Mouse (Mus musculus): ENCODE data around the gene Mfng.
A peak's percentile ranks its signal among the peaks of the same experiment; 100 is the strongest.

Gene Mfng

DNA sequence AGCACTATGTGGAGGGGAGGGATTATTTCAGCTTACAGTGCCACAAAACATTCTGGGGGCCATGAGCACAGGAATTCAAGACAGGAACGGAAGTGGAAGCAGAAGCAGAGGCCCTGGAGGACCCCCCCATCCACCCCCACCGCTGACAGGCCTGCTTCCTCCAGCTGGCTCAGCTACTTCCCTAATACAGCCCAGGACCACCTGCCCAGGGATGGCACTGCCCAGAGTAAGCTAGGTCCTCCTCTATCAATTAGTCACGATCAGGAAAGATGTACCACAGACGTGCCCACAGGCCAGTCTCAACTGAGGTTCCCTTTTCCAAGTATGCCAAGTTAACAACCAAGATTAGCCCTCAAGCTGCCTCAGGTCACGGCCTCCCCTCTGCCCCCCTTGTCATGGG lies 19.1 kb downstream of the Mfng start:
- no peak for DNase-seq

DNA sequence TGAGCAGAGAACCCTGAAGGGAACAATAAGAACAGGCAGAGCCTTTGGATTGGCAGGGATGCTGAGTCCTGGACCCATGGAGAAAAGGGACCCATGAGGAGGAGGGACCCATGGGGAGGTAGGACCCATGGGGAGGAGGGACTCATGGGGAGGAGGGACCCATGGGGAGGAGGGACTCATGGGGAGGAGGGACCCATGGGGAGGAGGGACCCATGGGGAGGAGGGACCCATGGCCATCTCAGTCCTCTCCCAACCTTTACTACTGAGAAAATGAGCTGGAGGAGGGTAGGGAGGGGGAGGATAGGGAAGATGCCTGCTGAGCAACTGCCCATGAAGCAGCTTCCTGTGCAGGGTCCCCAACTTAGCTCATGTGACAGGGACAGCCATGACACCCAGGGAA lies 20.3 kb downstream of the Mfng start:
- no peak for DNase-seq

DNA sequence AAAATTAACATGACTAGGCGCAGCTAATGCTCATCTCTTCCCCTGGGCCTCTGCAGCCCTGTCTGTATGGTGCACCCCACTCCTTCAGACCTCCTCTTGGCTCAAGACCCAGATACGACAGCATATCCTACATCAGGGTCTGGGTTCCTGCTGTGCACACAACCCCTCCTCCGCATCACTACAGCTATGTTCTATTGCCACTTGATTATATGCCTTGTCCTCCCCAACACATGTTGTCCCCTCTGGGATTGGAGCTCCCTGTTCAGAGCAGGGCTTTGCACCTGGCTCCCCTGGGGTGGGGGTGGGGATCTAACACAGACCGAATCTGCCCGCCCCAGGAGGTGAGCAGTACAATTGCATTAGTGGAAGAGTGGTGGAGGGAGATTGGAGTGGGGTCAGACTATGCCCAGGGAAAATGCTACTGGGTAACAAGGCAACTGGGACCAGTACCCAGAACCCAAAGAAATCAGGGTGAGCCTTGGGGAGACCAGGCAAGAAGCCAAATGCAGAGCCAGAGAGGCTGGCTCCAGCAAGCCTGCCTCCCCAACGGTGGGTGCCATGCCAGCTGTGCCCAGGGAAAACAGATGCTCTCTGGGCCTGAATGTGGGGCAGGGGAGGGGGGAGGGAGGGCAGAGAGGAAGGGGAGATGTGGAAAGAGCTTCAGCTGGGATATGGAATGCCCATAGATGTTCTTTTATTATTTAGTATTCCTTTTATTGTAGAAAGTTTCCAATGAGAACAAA lies 22.5 kb downstream of the Mfng start:
- no peak for DNase-seq

DNA sequence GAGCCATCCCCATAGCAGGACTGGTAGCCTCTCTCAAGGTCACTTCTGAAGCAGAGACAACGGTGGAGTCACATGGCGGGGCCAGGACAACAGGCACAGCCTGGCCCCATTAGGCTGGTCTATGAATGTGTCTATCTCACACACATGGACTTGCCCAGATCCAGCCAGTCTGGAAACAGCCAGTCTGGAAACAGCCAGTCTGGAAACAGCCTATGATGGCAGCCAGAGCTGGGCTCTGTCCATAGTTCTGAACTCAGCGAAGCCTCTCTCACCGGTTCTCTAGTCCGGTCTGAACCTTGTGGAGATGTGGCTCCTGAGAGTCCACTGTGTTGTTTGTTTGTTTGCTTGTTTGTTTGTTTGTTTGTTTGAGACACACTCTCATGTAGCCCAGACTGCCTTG lies 23.4 kb downstream of the Mfng start:
- no peak for DNase-seq

DNA sequence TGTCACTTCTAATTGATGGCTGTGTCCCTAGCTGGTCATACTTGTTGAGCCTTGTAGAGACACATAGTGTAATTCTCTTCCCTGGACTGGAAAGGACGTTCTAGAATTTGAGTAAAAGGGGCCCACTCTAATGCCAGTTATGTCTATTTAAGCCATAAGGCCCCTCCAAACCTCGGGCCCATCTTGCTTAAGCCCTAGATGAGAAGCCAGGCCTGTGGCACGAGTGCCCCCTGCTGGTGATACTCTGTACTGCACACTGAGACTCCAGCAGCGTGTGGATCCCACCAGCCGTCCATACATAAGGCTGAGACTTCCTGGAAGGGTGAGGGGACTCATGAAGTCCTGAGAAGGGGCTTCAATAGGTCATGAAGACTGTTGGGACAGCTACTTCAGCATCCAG lies 29.1 kb downstream of the Mfng start:
- DNase-seq = peak; percentile 83

DNA sequence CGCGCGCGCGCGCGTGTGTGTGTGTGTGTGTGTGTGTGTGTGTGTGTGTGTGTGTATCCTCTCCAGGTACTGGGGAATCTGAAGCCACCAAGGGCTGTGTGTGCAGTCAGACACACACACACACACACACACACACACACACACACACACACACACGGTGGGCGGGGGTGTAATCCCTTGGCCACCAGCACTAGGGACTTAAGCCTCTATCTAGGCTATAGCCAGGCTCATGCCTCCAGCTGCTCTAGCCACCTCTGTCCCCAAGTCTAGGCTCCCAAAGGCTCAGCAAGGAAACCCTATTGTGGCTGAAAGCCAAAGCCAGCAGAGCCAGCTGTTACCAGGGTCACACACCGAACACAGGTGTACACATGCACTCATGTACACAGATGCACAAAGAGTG lies 30.4 kb downstream of the Mfng start:
- no peak for DNase-seq

DNA sequence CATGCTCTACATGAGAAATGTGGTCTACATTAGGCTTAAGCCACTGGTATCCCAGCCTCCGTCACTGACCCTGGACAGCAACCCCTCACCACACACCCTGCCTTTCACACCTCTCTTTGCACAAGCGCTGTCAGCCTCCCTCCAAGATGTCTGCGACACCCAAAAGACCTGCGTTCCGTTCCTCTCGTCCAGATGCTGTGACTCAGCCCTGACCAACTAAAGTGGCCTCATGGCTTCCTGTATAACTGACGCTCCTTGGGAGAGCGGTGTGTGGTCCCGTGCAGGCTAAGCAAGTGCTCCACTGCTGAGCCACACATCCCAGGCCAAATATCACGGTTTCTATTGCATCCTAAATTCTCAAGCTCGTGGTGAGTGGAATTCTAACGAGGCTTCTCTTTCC lies 32.6 kb downstream of the Mfng start:
- no peak for DNase-seq

DNA sequence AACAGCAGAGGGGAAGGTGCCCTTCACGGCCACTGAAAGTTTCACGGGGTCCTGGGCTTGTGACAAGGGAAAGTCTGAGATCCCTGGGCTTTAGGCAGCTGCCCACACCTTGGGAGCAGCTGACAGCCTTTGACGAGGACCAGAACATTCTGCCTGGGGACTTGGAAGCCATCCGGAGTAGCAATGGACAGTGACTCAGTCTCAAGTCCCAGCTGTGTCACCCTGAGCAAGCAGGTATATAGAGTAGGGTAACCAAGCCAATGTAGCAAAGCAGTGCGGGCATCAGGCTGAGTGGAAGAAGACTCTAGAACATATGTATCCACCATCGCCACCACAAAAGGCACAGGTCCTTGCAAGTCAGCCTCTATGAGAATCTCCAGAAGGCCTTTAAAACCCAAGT lies 36.1 kb downstream of the Mfng start:
- no peak for DNase-seq

DNA sequence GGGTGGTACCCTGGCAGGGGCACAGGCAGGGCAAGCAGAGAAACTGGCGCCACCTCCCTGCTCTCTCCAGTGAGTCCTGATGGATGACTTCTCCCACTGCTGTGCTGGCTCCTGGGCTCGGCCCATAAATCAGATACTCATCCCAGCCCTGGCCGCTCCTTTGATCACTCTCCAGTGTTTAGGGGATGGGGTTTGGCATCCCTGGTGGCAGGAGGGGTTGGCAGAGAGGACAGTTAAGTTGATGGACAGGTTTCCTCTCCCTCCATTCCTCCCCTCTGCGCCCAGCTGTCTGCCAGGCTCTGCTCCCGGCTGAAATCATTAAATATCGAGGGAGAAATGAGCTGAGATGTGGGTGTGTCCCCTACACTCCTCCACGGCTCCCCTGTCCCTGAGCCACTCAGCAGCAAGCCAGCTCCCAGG lies 36.6 kb downstream of the Mfng start:
- DNase-seq = no peak

DNA sequence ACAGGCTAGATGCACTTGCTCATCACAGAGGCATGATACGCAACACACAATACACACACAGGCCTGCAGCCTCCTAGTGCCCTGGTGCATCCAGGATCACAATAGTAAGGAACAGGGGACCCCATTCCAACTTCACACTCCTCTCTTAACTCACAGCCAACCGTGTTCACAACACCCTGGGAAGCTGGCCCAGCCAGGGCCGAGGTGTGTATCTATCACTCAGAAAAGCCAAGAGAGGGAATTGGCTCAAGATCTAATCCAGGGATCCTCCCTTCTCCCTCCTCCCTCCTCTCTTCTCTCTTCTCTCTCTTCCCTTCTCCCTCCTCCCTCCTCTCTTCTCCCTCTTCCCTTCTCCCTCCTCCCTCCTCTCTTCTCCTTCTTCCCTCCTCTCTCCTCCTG lies 37.1 kb downstream of the Mfng start:
- no peak for DNase-seq

DNA sequence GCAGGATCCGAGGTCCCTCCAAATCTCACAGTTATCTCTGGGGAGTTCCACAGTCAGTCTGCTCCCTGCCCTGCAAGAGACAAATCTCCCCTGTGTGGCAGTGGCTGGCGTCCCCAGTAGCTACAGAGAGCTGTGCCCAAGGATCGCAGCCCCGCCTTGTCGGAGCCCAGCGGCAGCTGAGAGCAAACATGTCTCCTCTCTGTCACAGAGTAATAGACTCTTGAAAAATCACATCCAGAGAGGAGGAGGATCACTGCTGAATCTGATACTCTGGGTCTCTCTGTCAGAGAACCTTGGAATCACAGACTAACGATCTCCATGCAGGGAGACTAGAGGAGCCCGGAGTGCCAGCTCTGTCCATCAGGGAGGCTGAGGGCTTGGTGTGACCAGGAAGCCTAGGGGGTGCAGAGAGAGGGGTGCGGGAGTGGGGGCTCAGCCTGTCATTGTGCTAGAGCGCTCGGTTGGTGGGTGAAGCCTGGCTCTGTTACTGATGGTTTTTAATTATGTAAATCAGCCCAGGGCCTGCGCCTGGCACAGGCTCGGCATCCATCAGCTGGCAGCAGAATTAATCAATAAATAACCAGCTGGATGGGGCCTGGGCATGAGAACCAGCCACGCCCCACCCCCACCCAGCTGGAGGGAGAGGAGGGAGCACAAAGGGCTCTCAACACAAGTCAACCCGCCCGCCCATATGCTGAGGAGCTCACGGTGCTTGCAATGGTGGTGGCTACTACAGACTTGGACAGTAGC lies 37.7 kb downstream of the Mfng start:
- DNase-seq = no peak

DNA sequence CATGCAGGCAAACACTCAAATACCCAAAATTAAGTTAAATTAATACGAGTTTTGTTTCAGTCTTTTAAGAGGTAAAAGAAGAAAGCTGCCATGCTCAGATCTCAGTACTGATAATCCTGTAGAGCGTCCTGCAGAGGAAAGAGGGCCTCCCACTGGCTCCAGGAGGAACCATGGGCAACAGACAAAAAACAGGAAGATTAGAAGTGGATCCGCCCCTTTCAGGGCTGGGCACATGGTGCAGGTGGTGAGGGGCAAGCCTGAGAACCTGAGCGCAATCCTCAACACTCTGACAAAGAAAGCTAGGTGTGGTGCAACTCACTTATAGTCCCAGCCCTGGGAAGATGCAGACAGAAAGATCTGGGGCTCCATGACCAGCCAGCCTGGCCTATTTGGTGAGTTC lies 41.4 kb downstream of the Mfng start:
- no peak for DNase-seq

DNA sequence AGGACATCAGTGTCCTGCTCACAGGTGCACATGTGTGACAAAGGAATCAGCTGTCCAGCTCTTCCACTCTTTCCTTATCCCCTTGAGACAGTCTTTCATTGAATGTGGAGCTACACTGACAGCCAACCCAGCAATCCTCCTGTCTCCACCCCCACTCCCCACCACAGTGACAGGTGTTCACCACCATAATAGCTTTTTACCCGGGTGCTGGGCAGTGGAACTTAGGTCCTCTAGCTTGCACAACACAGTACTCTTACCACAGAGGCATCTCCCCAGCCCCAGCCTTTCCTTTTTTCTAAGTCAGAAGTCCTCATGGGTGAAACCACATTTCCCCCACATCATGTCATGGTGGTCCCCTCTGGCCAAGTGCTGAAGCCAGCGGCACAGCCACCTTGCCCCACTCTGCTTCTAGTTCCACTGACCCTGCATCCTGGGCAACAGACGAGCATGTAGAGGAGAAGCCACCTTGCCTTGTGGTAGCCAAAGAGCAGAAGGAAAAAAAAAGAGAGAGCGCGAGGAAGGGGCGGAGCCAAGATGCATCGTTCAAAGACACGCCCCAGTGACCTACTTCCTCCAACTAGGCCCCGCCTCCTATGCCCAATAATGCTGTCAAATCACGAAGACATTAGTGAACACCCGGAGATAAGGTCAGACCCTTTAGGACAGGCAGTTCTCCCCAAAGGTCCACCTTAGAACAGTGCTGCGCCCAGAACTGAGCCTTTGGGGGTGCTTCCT lies 42.8 kb downstream of the Mfng start:
- DNase-seq = peak; percentile 45

DNA sequence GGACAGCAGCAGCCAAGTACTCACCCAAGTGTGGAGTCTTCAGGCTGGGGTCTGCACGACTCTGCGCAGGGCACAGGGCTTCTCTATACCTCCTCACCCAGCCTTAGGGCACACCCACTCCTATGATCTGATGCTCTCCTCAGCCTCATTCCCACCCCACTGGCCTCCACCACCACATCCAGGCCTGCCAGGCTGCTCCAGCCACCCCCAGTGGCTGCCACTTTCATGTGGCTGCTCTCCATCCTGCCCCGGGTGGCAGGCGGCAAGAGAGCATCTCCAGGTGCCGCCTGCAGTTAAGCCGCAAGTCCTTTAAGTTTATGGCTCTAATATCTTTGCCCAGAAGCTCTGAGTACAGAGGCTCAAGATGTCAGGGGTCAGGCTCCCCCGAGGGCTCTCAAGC lies 46.6 kb downstream of the Mfng start:
- DNase-seq = peak; percentile 69

DNA sequence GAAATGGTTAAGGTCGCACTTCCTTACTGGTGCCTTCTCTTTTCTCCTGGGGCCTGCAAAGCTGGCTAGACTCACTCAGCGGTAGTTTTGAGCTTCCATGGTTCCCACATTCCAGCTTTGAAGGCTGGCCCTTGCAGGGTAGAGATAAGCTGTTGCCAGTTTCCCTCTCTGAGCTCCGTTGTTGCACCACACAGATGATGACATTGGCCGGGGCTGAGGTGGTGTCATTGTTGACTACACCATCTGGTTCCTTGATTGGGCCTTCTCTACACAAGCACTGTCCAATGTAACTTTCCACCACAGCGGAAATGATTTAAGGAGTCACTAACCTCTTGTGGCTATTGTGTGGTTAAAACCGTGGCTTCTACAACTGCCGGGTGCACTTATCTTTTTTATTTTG lies 52.7 kb downstream of the Mfng start:
- DNase-seq = no peak

DNA sequence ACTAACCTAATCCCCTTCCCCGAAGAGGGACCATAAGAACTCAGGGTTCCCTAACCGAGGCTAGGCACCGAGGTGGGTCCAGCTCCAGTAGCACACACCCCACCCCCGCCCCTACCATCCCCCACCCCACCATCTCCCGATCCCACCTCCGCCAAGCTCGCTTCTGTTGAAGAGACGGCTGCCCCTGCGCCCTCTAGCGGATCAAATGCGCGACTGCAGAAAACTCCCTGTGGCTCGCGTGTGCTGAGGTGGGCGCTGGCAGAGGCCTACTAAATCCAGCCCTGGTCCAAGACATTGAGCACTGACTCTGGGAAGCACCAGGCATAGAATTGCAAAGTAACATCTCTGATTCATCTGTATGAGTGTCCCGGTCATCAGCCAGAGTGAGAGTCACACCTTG lies 53.2 kb downstream of the Mfng start:
- peak; percentile 80 for DNase-seq

DNA sequence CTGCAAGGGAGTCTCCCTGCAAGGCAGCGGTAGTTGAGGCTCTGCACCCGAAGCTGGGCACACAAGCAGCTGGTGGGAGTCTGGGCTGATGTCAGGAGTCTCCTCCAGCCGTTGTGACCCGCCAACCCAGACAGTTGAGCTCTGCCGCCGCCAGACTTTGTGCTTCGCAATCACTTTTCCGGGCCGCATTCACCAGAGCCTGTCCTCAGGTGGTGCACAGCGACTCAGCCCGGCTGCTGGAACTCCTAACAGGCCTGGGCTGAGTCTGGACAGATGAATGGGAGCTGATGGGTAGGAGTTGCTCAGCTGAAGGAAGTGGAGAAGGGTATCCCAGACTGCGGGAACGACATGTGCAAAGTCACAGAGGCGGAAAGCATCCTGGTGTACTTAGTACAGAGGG lies 53.9 kb downstream of the Mfng start:
- peak; percentile 42 for DNase-seq

DNA sequence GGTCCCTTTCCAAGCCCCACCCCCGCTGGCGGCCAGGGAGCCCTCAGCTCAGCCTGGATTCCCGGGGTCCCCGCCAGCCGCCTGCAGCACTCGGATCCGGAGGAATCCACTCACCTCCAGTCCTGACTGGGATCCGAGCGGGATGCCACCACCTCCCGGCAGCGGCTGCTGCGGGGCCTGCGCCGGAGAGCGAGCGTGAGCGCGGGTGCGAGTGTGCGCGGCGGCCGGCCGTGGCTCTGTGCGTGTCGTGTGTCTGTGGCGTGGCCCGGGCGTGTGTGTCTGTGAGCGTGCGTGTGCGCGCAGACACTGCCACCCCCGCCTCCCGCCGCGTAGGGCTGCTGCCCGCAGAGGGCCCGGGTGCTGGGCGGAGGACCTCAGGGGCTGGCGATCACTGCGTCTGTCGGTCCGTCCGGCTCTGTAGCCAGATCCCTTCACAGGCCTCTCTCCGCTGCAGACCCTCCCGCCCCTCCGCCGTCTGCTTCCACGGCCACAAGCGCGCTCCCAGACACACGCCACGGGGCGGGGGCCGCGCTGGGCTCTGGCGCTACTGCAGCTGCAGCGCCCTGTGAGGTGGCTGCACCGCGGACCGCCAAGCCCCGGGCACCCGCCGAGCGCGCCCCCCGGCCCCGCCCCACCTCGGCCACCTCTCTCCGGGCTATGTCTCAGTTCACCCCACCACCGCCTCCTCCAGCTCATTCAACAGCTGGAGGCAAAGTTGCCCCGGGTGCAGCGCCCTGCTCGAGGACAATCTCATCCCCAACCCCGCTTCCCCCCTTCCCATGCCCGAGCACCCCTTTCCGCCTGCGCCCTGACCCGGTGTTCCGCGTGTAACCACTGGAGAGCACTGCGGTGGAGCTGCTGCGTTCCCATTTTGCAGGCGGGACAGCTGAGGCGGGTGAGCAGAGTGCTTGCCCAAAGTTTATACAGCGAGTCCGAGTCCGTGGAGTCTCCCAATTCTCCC lies 54.7 kb downstream of the Mfng start, which contains the start of gene Elfn2:
TSS of gene Elfn2 (minus strand) at position 482 of the 961 bp plus-strand sequence.
- DNase-seq = peak; percentile 47

DNA sequence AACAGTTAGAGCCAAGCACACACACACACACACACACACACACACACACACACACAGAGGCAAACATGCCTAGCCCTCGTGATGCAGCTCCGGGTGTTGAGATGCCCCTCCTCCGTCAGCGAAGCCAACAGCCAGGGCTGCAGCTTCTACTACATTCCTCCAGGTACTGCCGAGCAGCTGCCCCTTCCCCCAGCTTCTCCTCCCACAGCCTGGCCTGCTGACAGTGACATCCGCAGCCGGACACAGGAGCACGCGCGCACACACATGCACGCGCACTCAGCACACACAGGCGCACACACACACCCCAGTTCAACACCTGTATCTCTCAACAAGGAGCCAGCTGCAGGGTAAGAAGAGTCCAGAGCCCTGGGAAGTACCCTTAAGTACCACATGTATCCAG lies 56.3 kb downstream of the Mfng start:
- DNase-seq = no peak

DNA sequence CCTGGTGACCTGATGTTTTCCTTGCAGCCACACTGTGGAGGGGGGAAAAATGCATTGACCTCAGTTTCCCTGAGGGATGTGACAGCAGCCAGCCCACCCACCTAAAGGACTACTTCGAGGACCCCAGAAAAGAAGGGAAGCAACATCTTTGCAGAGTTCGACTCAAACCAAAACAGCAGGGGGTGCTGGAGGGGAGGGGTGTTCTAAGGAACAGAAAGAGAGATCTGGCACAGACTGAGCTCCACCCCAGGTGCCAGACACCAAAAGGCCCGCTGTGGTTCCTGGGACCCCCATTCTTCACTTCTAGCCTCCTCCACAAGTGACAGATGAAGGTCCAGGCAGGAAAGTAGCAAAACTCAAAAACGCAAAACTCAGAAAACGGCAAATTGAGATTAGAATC lies 57.4 kb downstream of the Mfng start:
- DNase-seq = peak; percentile 75

DNA sequence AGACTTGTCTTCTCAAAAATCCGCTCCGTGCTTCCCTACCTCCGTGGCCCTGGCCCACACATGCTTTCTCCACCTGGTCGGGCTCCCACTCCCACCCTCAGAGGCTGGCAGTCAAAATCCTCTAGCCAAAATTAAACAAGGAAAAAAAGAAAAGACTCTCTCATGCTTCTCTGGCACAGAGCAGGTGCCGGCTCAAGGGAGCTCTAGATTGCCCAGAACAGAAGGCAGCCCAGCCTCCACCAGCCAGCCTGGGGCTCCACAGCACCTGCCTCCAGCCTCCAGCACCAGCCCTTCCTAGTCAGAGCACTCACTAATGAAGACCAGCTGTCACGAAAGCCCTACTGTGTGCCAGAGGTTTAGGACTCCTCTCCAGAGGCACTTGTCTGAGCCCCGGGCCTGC lies 59.5 kb downstream of the Mfng start:
- DNase-seq = no peak
